Mouse (Mus musculus) limb, embryonic 11.5 days (tissue): ENCODE data around the gene Spats2. TPM values are rescaled to one million over a fixed set of nuclear protein-coding genes. Genes with fewer than 3 reads are reported as not detected.

Experiments used
- ATAC-seq: fragments of 200-750 bp; cut with Nextera tagmentation; 2 replicates; pipeline ENCODE4 v1.8.0; 2017; ENCODE audit warnings: low read depth; ENCODE audit not compliant: insufficient number of reproducible peaks, low FRiP score, low TSS enrichment
- DNase-seq: peaks from one replicate; pipeline ENCODE4 v3.0.0-alpha.2; 2015; ENCODE audit warnings: low spot score
- H3K27ac ChIP-seq: fragments of 300-500 bp; sonication (generic); replicated peaks from 2 replicates; pipeline ENCODE4 v1.5.1; 2014; ENCODE audit warnings: low read depth, mild to moderate bottlenecking, low read length
- H3K27me3 ChIP-seq: fragments of 300-500 bp; sonication (generic); 2 replicates; pipeline ENCODE4 v1.6.1; 2014; ENCODE audit warnings: mild to moderate bottlenecking, low read length, mixed read lengths; ENCODE audit not compliant: control insufficient read depth, insufficient read depth
- H3K36me3 ChIP-seq: fragments of 300-500 bp; sonication (generic); 2 replicates; pipeline ENCODE4 v1.6.1; 2014; ENCODE audit warnings: mild to moderate bottlenecking, low read length, moderate library complexity, mixed read lengths; ENCODE audit not compliant: control insufficient read depth, insufficient read depth
- H3K4me1 ChIP-seq: fragments of 300-500 bp; sonication (generic); 2 replicates; pipeline ENCODE4 v1.6.1; 2014; ENCODE audit warnings: low read length, mixed read lengths; ENCODE audit not compliant: control insufficient read depth, insufficient read depth
- H3K4me2 ChIP-seq: fragments of 300-500 bp; sonication (generic); 2 replicates; pipeline ENCODE4 v1.6.1; 2014; ENCODE audit warnings: low read depth, mild to moderate bottlenecking, moderate library complexity; ENCODE audit not compliant: severe bottlenecking
- H3K4me3 ChIP-seq: fragments of 300-500 bp; sonication (generic); 2 replicates; pipeline ENCODE4 v1.5.1; 2014; ENCODE audit warnings: low read depth, low read length
- H3K9ac ChIP-seq: fragments of 300-500 bp; sonication (generic); 2 replicates; pipeline ENCODE4 v1.6.1; 2014; ENCODE audit warnings: mild to moderate bottlenecking, low read length
- H3K9me3 ChIP-seq: fragments of 300-500 bp; sonication (generic); 2 replicates; pipeline ENCODE4 v1.6.1; 2016; ENCODE audit warnings: low read length; ENCODE audit not compliant: control insufficient read depth
- WGBS: fragments of 180-500 bp; shearing (Covaris S2); extraction: QIAGEN DNeasy Blood & Tissue Kit; methylation state at CpG from one replicate; pipeline ENCODE4 v1.1.7; 2014; 5-methylcytosine and 5-hydroxymethylcytosine counted together
- polyA plus RNA-seq: library from polyadenylated mRNA; unstranded; fragments of >200 nt; fragmentation: Nextera tagmentation; extraction: Ambion mirVana; gene quantifications from 2 replicates; pipeline ENCODE4 v1.2.1, GENCODE M21; 2014

The Spats2 gene
- polyA plus RNA-seq, 1 experiment from 2014 or later, result 70.1 TPM

GRCm38 (mm10) chr15:99094631-99095270 lies 31.0 kb upstream of the Spats2 start:
- peak; percentile 56 for DNase-seq

GRCm38 (mm10) chr15:99095356-99095755 lies 30.4 kb upstream of the Spats2 start:
- Histone ChIP-seq H3K4me1 (peaks cover 34% of the 10 kb centered on the region), H3K9me3 (no peaks in the 10 kb centered on the region), H3K9ac (no peak overlapping the region), H3K4me2 (no peak overlapping the region), H3K27me3 (peaks cover 87% of the 10 kb centered on the region), H3K27ac (no peak overlapping the region), H3K4me3 (no peak overlapping the region), H3K36me3 (no peaks in the 10 kb centered on the region)
- ATAC-seq, result no peak
- no peak for DNase-seq
- whole genome bisulfite sequencing, result 3% methylated on average over 6 of the region's 6 CpGs

More at GRCm38 (mm10) chr15:99094631-99095270, 31.0 kb upstream of the Spats2 start:
- ATAC-seq, result no peak
- no peak overlapping the region for H3K4me2 ChIP-seq
- no peaks in the 10 kb centered on the region for H3K9me3 ChIP-seq
- no peaks in the 10 kb centered on the region for H3K36me3 ChIP-seq
- under 1% methylated on average over 27 of the region's 27 CpGs for WGBS
- peaks cover 34% of the 10 kb centered on the region for H3K4me1 ChIP-seq
- peaks cover 94% of the 10 kb centered on the region for H3K27me3 ChIP-seq
- no peak overlapping the region for H3K4me3 ChIP-seq
- H3K9ac ChIP-seq, result no peak overlapping the region
- H3K27ac ChIP-seq, result no peak overlapping the region

GRCm38 (mm10) chr15:99096061-99096793 lies 29.5 kb upstream of the Spats2 start:
- 2% methylated on average over 24 of the region's 24 CpGs for WGBS
- H3K4me3 ChIP-seq, result peak overlapping the region; percentile 32
- H3K27ac ChIP-seq, result no peak overlapping the region
- H3K27me3 ChIP-seq, result peaks cover 80% of the 10 kb centered on the region
- ATAC-seq, result no peak
- DNase-seq, result no peak
- no peaks in the 10 kb centered on the region for H3K9me3 ChIP-seq
- no peaks in the 10 kb centered on the region for H3K36me3 ChIP-seq
- H3K9ac ChIP-seq, result peak overlapping the region; percentile 48; the same call in 1 of the 2 replicates
- H3K4me2 ChIP-seq, result peak overlapping the region; percentile 57
- peaks cover 34% of the 10 kb centered on the region for H3K4me1 ChIP-seq

GRCm38 (mm10) chr15:99096831-99097500 lies 28.8 kb upstream of the Spats2 start:
- under 1% methylated on average over 58 of the region's 58 CpGs for WGBS

GRCm38 (mm10) chr15:99097840-99098492 lies 27.8 kb upstream of the Spats2 start:
- WGBS, result under 1% methylated on average over 39 of the region's 39 CpGs

More at GRCm38 (mm10) chr15:99096831-99097500, 28.8 kb upstream of the Spats2 start:
- Histone ChIP-seq H3K9me3 (no peaks in the 10 kb centered on the region), H3K4me1 (peaks cover 34% of the 10 kb centered on the region), H3K4me2 (peak overlapping the region; percentile 57), H3K27me3 (peaks cover 73% of the 10 kb centered on the region), H3K27ac (no peak overlapping the region), H3K36me3 (no peaks in the 10 kb centered on the region), H3K9ac (peak overlapping the region; percentile 48), H3K4me3 (peak overlapping the region; percentile 32)
- ATAC-seq, result 0 out of 2 replicates have a peak, but pooled peaks have one; percentile 11
- DNase-seq, result peak; percentile 68

GRCm38 (mm10) chr15:99098493-99098861 lies 27.2 kb upstream of the Spats2 start:
- WGBS, result under 1% methylated on average over 9 of the region's 9 CpGs
- Histone ChIP-seq H3K9ac (no peak overlapping the region), H3K36me3 (no peaks in the 10 kb centered on the region), H3K4me2 (peak overlapping the region; percentile 45), H3K27me3 (peaks cover 58% of the 10 kb centered on the region), H3K27ac (no peak overlapping the region), H3K4me3 (peak overlapping the region; percentile 26), H3K4me1 (peaks cover 30% of the 10 kb centered on the region), H3K9me3 (no peaks in the 10 kb centered on the region)
- DNase-seq (peak; percentile 49), ATAC-seq (no peak)

More at GRCm38 (mm10) chr15:99097840-99098492, 27.8 kb upstream of the Spats2 start:
- ATAC-seq (no peak), DNase-seq (peak; percentile 64)
- H3K36me3 ChIP-seq, result no peaks in the 10 kb centered on the region
- H3K27ac ChIP-seq, result no peak overlapping the region
- peak overlapping the region; percentile 37; the same call in 1 of the 2 replicates for H3K9ac ChIP-seq
- H3K4me1 ChIP-seq, result peaks cover 34% of the 10 kb centered on the region
- H3K9me3 ChIP-seq, result no peaks in the 10 kb centered on the region
- H3K4me2 ChIP-seq, result peak overlapping the region; percentile 45
- H3K27me3 ChIP-seq, result peaks cover 63% of the 10 kb centered on the region
- H3K4me3 ChIP-seq, result peak overlapping the region; percentile 26

- Histone ChIP-seq H3K27ac (no peak overlapping the region), H3K27me3 (peaks cover 51% of the 10 kb centered on the region), H3K36me3 (no peaks in the 10 kb centered on the region), H3K4me1 (peaks cover 26% of the 10 kb centered on the region), H3K9ac (peak overlapping the region; percentile 30), H3K9me3 (no peaks in the 10 kb centered on the region), H3K4me2 (peak overlapping the region; percentile 36), H3K4me3 (peak overlapping the region; percentile 12; the same call in 1 of the 2 replicates)
- ATAC-seq (peak; percentile 29; the same call in 1 of the 2 replicates), DNase-seq (peak; percentile 82)
- WGBS, result 1% methylated on average over 15 of the region's 15 CpGs
Observed at GRCm38 (mm10) chr15:99099139-99099556, 26.6 kb upstream of the Spats2 start.

GRCm38 (mm10) chr15:99099984-99100383 lies 25.7 kb upstream of the Spats2 start:
- DNase-seq (no peak), ATAC-seq (no peak)
- H3K27ac ChIP-seq, result no peak overlapping the region
- H3K27me3 ChIP-seq, result peaks cover 44% of the 10 kb centered on the region
- H3K9ac ChIP-seq, result no peak overlapping the region
- no peak overlapping the region for H3K4me2 ChIP-seq
- H3K36me3 ChIP-seq, result no peaks in the 10 kb centered on the region
- H3K9me3 ChIP-seq, result no peaks in the 10 kb centered on the region
- peaks cover 22% of the 10 kb centered on the region for H3K4me1 ChIP-seq
- H3K4me3 ChIP-seq, result no peak overlapping the region
- WGBS, result 57% methylated on average over 3 of the region's 3 CpGs
